Mouse (Mus musculus): ENCODE results near the gene Gje1. TPM values are rescaled to one million over a fixed set of nuclear protein-coding genes. Genes with fewer than 3 reads are reported as not detected.

Gje1 gene
- total and polyA plus RNA-seq, 2 experiments from 2014 or later = not detected

GRCm38 (mm10) chr10:14705072-14706066 is 12.6 kb downstream of the Gje1 start, which contains the start of the genes Vta1 and Nmbr:
TSS of gene Vta1 (minus strand) at chr10:14705560.
TSS of gene Nmbr (plus strand) at chr10:14705591.
- Histone ChIP-seq H3K9ac (replicated peaks; ENCODE audit: low read depth, low read length) (peak within 1 kb of the TSS; percentile 72), H3K4me3 (ENCODE audit: low read depth, low read length) (peak within 1 kb of the TSS; percentile 76), H3K27me3 (ENCODE audit: control insufficient read depth, insufficient read depth, low read length) (no peaks in the 10 kb centered on the region), H3K9me3 (replicated peaks; ENCODE audit: control insufficient read depth, low read length) (no peaks in the 10 kb centered on the region), H3K4me1 (ENCODE audit: control insufficient read depth, insufficient read depth) (peaks cover 9% of the 10 kb centered on the region), H3K27ac (ENCODE audit: low read depth) (peak within 1 kb of the TSS; percentile 58), H3K36me3 (replicated peaks; ENCODE audit: control insufficient read depth, insufficient read depth, low read length) (no peaks in the 10 kb centered on the region), H3K4me2 (ENCODE audit: low read depth, low read length) (peak within 1 kb of the TSS; percentile 63)
- WGBS = under 1% methylated on average over 50 of the region's 50 CpGs
- ATAC-seq (ENCODE audit: insufficient read depth, low read depth) (peak; percentile 98), DNase-seq (ENCODE audit: low spot score) (peak; percentile 97)
- TF ChIP-seq CTCF (IDR thresholded peaks at IDR 0.05; ENCODE audit: low read depth) = peak; percentile 89
- TF ChIP-seq EP300 (IDR thresholded peaks at IDR 0.05; ENCODE audit: low read depth) = peak; percentile 74

GRCm38 (mm10) chr10:14703830-14704420 is 14.1 kb downstream of the Gje1 start:
- no peak for ATAC-seq (ENCODE audit: insufficient read depth, low read depth)
- WGBS = 59% methylated on average over 4 of the region's 4 CpGs
- TF ChIP-seq CTCF (IDR thresholded peaks at IDR 0.05; ENCODE audit: low read depth) (no peak), EP300 (IDR thresholded peaks at IDR 0.05; ENCODE audit: low read depth) (no peak)
- Histone ChIP-seq H3K4me3 (ENCODE audit: low read depth, low read length) (peak overlapping the region; percentile 76), H3K36me3 (replicated peaks; ENCODE audit: control insufficient read depth, insufficient read depth, low read length) (no peaks in the 10 kb centered on the region), H3K9me3 (replicated peaks; ENCODE audit: control insufficient read depth, low read length) (no peaks in the 10 kb centered on the region), H3K27me3 (ENCODE audit: control insufficient read depth, insufficient read depth, low read length) (no peaks in the 10 kb centered on the region), H3K4me2 (ENCODE audit: low read depth, low read length) (peak overlapping the region; percentile 63), H3K27ac (ENCODE audit: low read depth) (no peak overlapping the region), H3K9ac (replicated peaks; ENCODE audit: low read depth, low read length) (no peak overlapping the region; the same call in 1 of the 2 replicates), H3K4me1 (ENCODE audit: control insufficient read depth, insufficient read depth) (peaks cover 9% of the 10 kb centered on the region)
- DNase-seq (ENCODE audit: low spot score) = no peak

- H3K27ac ChIP-seq (ENCODE audit: low read depth) = no peak overlapping the region
- no peak overlapping the region for H3K9ac ChIP-seq (replicated peaks; ENCODE audit: low read depth, low read length)
- no peaks in the 10 kb centered on the region for H3K27me3 ChIP-seq (ENCODE audit: control insufficient read depth, insufficient read depth, low read length)
- no peak for TF ChIP-seq CTCF (IDR thresholded peaks at IDR 0.05; ENCODE audit: low read depth)
- no peak for TF ChIP-seq EP300 (IDR thresholded peaks at IDR 0.05; ENCODE audit: low read depth)
- ATAC-seq (ENCODE audit: insufficient read depth, low read depth) (no peak), DNase-seq (ENCODE audit: low spot score) (no peak)
- WGBS = 90% methylated on average over 1 of the region's 1 CpGs
- no peak overlapping the region for H3K4me3 ChIP-seq (ENCODE audit: low read depth, low read length)
- no peaks in the 10 kb centered on the region for H3K9me3 ChIP-seq (replicated peaks; ENCODE audit: control insufficient read depth, low read length)
- H3K4me1 ChIP-seq (ENCODE audit: control insufficient read depth, insufficient read depth) = peaks cover 9% of the 10 kb centered on the region
- no peaks in the 10 kb centered on the region for H3K36me3 ChIP-seq (replicated peaks; ENCODE audit: control insufficient read depth, insufficient read depth, low read length)
- H3K4me2 ChIP-seq (ENCODE audit: low read depth, low read length) = no peak overlapping the region
These were observed 14.8 kb downstream of the Gje1 start for GRCm38 (mm10) chr10:14703239-14703638.

- no peaks in the 10 kb centered on the region for H3K4me1 ChIP-seq (ENCODE audit: control insufficient read depth, insufficient read depth)
- H3K4me2 ChIP-seq (ENCODE audit: low read depth, low read length) = no peak overlapping the region
- no peaks in the 10 kb centered on the region for H3K9me3 ChIP-seq (replicated peaks; ENCODE audit: control insufficient read depth, low read length)
- TF ChIP-seq CTCF (IDR thresholded peaks at IDR 0.05; ENCODE audit: low read depth) (no peak), EP300 (IDR thresholded peaks at IDR 0.05; ENCODE audit: low read depth) (no peak)
- no peaks in the 10 kb centered on the region for H3K27me3 ChIP-seq (ENCODE audit: control insufficient read depth, insufficient read depth, low read length)
- WGBS = 78% methylated on average over 3 of the region's 3 CpGs
- H3K9ac ChIP-seq (replicated peaks; ENCODE audit: low read depth, low read length) = no peak overlapping the region
- no peaks in the 10 kb centered on the region; the same call in 1 of the 2 replicates for H3K36me3 ChIP-seq (replicated peaks; ENCODE audit: control insufficient read depth, insufficient read depth, low read length)
- DNase-seq (ENCODE audit: low spot score) = no peak
- no peak for ATAC-seq (ENCODE audit: insufficient read depth, low read depth)
- no peak overlapping the region; the same call in 1 of the 2 replicates for H3K27ac ChIP-seq (ENCODE audit: low read depth)
- no peak overlapping the region for H3K4me3 ChIP-seq (ENCODE audit: low read depth, low read length)
These were observed 27.7 kb downstream of the Gje1 start for GRCm38 (mm10) chr10:14690349-14690748.

GRCm38 (mm10) chr10:14688785-14689442 is 29.1 kb downstream of the Gje1 start:
- ATAC-seq (ENCODE audit: insufficient read depth, low read depth) (no peak), DNase-seq (ENCODE audit: low spot score) (no peak)
- Histone ChIP-seq H3K4me1 (ENCODE audit: control insufficient read depth, insufficient read depth) (no peaks in the 10 kb centered on the region), H3K4me2 (ENCODE audit: low read depth, low read length) (no peak overlapping the region), H3K36me3 (replicated peaks; ENCODE audit: control insufficient read depth, insufficient read depth, low read length) (peaks cover 6% of the 10 kb centered on the region), H3K9ac (replicated peaks; ENCODE audit: low read depth, low read length) (no peak overlapping the region), H3K27me3 (ENCODE audit: control insufficient read depth, insufficient read depth, low read length) (no peaks in the 10 kb centered on the region), H3K27ac (ENCODE audit: low read depth) (no peak overlapping the region), H3K9me3 (replicated peaks; ENCODE audit: control insufficient read depth, low read length) (no peaks in the 10 kb centered on the region), H3K4me3 (ENCODE audit: low read depth, low read length) (no peak overlapping the region)
- no peak for TF ChIP-seq EP300 (IDR thresholded peaks at IDR 0.05; ENCODE audit: low read depth)
- TF ChIP-seq CTCF (IDR thresholded peaks at IDR 0.05; ENCODE audit: low read depth) = no peak
- WGBS = 76% methylated on average over 6 of the region's 6 CpGs

All from heart, postnatal 0 days (tissue).